Mouse (Mus musculus): Measurements from ENCODE around the gene Zfp281. TPM values are rescaled to one million over a fixed set of nuclear protein-coding genes. Genes with fewer than 3 reads are reported as not detected.
A peak's percentile ranks its signal among the peaks of the same experiment; 100 is the strongest.

Zfp281 gene
- polyA plus RNA-seq, 1 experiment from 2014 or later: 20.7 TPM

DNA sequence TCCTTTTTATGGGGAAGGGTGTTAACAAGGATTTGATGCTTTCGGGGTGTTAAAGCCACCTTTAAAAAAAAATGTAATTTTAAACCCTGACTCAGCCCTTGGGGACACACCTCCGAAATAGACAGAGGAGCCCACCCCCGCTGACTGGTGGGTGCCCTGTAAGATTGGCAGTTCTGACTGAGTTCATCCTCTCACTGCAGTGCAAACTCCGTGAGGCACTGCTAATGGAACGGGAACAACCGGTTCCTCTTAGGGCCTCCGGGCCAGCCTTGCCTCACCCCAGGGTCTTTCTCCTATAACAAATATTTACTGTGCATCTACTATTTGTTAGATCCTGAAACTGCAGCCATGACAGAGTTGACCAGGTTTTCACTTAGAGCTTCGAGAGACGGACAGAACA, 18.9 kb upstream of the Zfp281 start:
- H3K27ac ChIP-seq (ENCODE audit: low read length): no peak overlapping the region
- no peaks in the 10 kb centered on the region for H3K36me3 ChIP-seq (ENCODE audit: control insufficient read depth, insufficient read depth, low read length)
- no peak overlapping the region for H3K4me3 ChIP-seq (ENCODE audit: low read depth, low read length)
- WGBS: 54% methylated on average over 9 of the region's 9 CpGs
- no peaks in the 10 kb centered on the region for H3K27me3 ChIP-seq (ENCODE audit: control insufficient read depth, insufficient read depth, low read length)
- ATAC-seq (ENCODE audit: insufficient number of reproducible peaks, insufficient read depth, low FRiP score, low read depth): peak; percentile 77; the same call in 1 of the 2 replicates
- H3K9ac ChIP-seq (replicated peaks; ENCODE audit: low read depth, low read length): no peak overlapping the region
- no peaks in the 10 kb centered on the region for H3K9me3 ChIP-seq (ENCODE audit: control insufficient read depth, low read depth, low read length)
- no peaks in the 10 kb centered on the region for H3K4me1 ChIP-seq (ENCODE audit: control insufficient read depth, insufficient read depth, low read length)
- no peak overlapping the region for H3K4me2 ChIP-seq (replicated peaks; ENCODE audit: low read depth, low read length)

DNA sequence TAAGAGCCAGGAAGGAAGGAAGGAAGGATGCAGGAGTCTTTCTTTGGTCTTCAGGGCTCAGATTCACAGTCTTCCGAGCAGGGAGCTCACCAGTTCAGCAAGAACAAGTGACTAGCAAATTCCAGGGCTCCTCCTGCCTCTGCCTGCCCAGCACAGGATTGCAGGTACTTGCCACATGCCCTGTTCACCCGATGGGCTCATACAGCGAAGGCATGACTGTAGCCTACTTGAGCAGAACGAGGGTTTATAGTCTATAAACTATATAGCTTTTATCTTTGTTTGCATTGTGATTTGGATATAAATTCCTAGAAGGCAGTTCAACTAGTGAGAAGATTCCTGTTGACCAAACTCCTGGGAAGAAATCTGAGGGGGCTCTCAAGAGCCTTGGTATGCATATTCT, 18.4 kb upstream of the Zfp281 start:
- no peak for ATAC-seq (ENCODE audit: insufficient number of reproducible peaks, insufficient read depth, low FRiP score, low read depth)
- Histone ChIP-seq H3K9me3 (ENCODE audit: control insufficient read depth, low read depth, low read length) (no peaks in the 10 kb centered on the region), H3K27me3 (ENCODE audit: control insufficient read depth, insufficient read depth, low read length) (no peaks in the 10 kb centered on the region), H3K27ac (ENCODE audit: low read length) (no peak overlapping the region), H3K4me2 (replicated peaks; ENCODE audit: low read depth, low read length) (no peak overlapping the region), H3K9ac (replicated peaks; ENCODE audit: low read depth, low read length) (no peak overlapping the region), H3K4me3 (ENCODE audit: low read depth, low read length) (no peak overlapping the region), H3K36me3 (ENCODE audit: control insufficient read depth, insufficient read depth, low read length) (no peaks in the 10 kb centered on the region), H3K4me1 (ENCODE audit: control insufficient read depth, insufficient read depth, low read length) (no peaks in the 10 kb centered on the region)
- 73% methylated on average over 4 of the region's 4 CpGs for WGBS

DNA sequence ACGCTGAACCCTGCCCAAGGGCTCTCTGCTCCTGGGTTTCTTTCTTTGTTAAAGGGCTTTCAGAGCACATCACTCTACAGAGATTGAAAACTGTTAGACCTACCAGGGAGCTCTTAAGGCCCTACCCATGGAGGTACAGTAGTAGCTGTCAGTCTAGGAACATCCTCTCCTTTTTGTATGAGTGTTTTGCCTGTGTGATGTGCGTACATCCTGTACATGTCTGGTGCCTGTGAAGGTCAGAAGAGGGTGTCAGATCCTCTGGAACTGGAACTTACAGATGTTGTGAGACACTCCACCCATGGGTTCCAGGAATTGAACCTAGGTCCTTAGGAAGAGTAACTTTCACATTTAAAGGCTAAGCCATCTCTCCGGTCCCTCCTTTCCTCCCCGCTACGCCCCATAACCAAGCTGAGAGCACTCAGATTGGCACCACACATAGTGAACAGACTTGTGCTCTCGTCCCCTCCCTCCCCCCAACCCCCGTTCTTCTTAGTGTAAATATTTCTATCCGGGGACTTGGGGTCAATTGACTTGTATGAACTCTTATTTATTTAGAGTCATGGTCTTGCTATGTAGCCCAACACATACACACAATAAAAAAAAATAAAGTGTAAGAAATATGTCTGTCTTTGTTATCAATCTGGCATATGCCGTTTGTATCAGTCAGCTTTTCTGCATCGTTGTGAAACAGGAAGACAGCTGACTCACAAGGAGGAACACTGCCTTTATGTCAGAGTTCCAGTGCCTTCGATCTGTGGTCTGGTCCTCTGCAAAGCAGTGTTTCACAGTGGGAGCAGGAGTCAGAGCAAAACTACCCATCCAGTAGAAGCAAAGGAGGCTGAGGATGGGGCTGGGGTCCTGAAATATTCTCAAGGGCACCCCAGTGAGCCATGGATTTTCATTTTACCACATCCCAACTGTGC, 16.1 kb upstream of the Zfp281 start:
- H3K27ac ChIP-seq (ENCODE audit: low read length): no peak overlapping the region
- H3K4me2 ChIP-seq (replicated peaks; ENCODE audit: low read depth, low read length): no peak overlapping the region
- no peaks in the 10 kb centered on the region for H3K36me3 ChIP-seq (ENCODE audit: control insufficient read depth, insufficient read depth, low read length)
- H3K4me1 ChIP-seq (ENCODE audit: control insufficient read depth, insufficient read depth, low read length): no peaks in the 10 kb centered on the region
- no peak for ATAC-seq (ENCODE audit: insufficient number of reproducible peaks, insufficient read depth, low FRiP score, low read depth)
- H3K9me3 ChIP-seq (ENCODE audit: control insufficient read depth, low read depth, low read length): no peaks in the 10 kb centered on the region
- no peak overlapping the region for H3K9ac ChIP-seq (replicated peaks; ENCODE audit: low read depth, low read length)
- WGBS: 65% methylated on average over 11 of the region's 11 CpGs
- no peaks in the 10 kb centered on the region for H3K27me3 ChIP-seq (ENCODE audit: control insufficient read depth, insufficient read depth, low read length)
- no peak overlapping the region for H3K4me3 ChIP-seq (ENCODE audit: low read depth, low read length)

DNA sequence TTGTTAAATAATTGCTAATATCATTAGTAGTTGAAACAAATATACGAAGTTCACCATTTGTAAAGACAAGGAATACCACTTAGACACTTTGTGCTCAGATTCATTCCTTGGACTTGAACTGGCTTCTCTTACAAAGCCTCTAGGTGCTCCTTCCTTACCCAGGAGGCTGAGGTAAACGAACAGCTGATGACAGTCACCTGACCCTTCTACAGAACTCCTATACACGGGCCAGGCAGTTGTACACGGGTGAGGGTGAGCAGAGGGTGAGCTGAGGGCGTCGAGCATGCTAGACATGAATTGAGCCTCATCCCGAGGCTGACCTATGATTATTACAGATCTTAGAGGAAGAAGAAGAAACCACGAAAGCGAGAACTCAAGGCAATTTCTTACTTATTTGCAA, 12.9 kb upstream of the Zfp281 start:
- Histone ChIP-seq H3K4me3 (ENCODE audit: low read depth, low read length) (no peak overlapping the region), H3K4me1 (ENCODE audit: control insufficient read depth, insufficient read depth, low read length) (no peaks in the 10 kb centered on the region), H3K9ac (replicated peaks; ENCODE audit: low read depth, low read length) (no peak overlapping the region), H3K27me3 (ENCODE audit: control insufficient read depth, insufficient read depth, low read length) (no peaks in the 10 kb centered on the region), H3K27ac (ENCODE audit: low read length) (no peak overlapping the region), H3K4me2 (replicated peaks; ENCODE audit: low read depth, low read length) (no peak overlapping the region), H3K9me3 (ENCODE audit: control insufficient read depth, low read depth, low read length) (no peaks in the 10 kb centered on the region), H3K36me3 (ENCODE audit: control insufficient read depth, insufficient read depth, low read length) (no peaks in the 10 kb centered on the region)
- ATAC-seq (ENCODE audit: insufficient number of reproducible peaks, insufficient read depth, low FRiP score, low read depth): no peak
- WGBS: 83% methylated on average over 9 of the region's 9 CpGs

DNA sequence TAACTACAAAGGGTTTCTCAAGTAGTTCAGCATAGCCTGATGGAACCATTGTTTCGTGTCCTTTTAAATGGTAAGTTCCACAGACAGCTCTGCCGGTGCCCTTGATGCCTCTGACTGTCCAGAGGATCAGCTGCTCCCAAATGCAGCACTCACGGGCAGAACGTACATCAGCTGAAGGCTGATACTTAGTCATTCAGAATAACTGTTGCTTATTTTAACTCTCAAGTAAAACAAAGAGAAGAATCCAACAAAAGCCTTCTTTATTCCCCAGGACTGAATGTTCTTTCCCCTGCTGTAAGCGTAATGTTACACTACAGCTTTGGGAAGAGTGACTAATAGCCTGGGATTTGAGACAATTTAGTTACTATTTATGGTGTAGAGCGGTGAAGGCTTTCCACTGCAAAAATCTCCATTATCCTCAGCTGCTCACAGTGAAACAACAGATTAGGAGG, 11.4 kb upstream of the Zfp281 start:
- Histone ChIP-seq H3K4me1 (ENCODE audit: control insufficient read depth, insufficient read depth, low read length) (no peaks in the 10 kb centered on the region), H3K9ac (replicated peaks; ENCODE audit: low read depth, low read length) (no peak overlapping the region), H3K27me3 (ENCODE audit: control insufficient read depth, insufficient read depth, low read length) (no peaks in the 10 kb centered on the region), H3K9me3 (ENCODE audit: control insufficient read depth, low read depth, low read length) (no peaks in the 10 kb centered on the region), H3K4me2 (replicated peaks; ENCODE audit: low read depth, low read length) (no peak overlapping the region), H3K4me3 (ENCODE audit: low read depth, low read length) (no peak overlapping the region), H3K36me3 (ENCODE audit: control insufficient read depth, insufficient read depth, low read length) (no peaks in the 10 kb centered on the region), H3K27ac (ENCODE audit: low read length) (no peak overlapping the region)
- WGBS: 38% methylated on average over 6 of the region's 6 CpGs
- no peak for ATAC-seq (ENCODE audit: insufficient number of reproducible peaks, insufficient read depth, low FRiP score, low read depth)

DNA sequence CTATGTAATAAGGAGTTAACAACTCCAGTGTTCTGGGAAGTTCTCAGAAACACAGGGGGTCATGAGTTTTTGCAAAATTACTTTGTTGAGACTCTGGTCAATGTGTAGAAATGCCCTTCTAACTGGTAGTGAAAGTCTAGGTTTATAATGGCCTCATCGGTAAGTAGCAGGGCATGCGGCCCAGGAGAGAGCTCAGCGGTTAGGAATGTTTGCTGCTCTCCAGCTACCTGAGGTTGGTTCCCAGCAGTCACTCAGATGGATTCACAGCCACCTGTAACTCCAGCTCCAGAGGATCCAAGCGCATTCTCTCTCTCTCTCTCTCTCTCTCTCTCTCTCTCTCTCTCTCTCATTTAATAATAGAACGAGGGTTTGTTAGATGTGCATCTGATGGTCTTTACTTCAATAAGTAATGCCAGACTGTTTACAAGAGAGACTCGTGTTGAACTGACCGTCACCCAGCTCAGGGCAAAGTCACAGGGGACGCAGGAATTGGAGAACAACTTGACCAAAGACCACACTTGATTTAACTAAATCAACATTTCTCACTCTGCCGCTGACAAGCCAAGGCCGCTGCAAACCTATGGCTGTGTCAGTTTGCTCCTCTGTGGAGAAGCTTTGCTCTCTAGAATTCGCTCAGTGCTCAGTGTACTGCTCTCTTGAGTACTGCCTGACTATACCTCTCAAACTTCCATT, 9.8 kb upstream of the Zfp281 start:
- H3K27ac ChIP-seq (ENCODE audit: low read length): no peak overlapping the region
- H3K36me3 ChIP-seq (ENCODE audit: control insufficient read depth, insufficient read depth, low read length): no peaks in the 10 kb centered on the region
- H3K9me3 ChIP-seq (ENCODE audit: control insufficient read depth, low read depth, low read length): no peaks in the 10 kb centered on the region
- 73% methylated on average over 11 of the region's 11 CpGs for WGBS
- H3K4me3 ChIP-seq (ENCODE audit: low read depth, low read length): no peak overlapping the region
- H3K27me3 ChIP-seq (ENCODE audit: control insufficient read depth, insufficient read depth, low read length): no peaks in the 10 kb centered on the region
- H3K4me1 ChIP-seq (ENCODE audit: control insufficient read depth, insufficient read depth, low read length): no peaks in the 10 kb centered on the region
- H3K4me2 ChIP-seq (replicated peaks; ENCODE audit: low read depth, low read length): no peak overlapping the region
- no peak overlapping the region for H3K9ac ChIP-seq (replicated peaks; ENCODE audit: low read depth, low read length)
- no peak for ATAC-seq (ENCODE audit: insufficient number of reproducible peaks, insufficient read depth, low FRiP score, low read depth)

DNA sequence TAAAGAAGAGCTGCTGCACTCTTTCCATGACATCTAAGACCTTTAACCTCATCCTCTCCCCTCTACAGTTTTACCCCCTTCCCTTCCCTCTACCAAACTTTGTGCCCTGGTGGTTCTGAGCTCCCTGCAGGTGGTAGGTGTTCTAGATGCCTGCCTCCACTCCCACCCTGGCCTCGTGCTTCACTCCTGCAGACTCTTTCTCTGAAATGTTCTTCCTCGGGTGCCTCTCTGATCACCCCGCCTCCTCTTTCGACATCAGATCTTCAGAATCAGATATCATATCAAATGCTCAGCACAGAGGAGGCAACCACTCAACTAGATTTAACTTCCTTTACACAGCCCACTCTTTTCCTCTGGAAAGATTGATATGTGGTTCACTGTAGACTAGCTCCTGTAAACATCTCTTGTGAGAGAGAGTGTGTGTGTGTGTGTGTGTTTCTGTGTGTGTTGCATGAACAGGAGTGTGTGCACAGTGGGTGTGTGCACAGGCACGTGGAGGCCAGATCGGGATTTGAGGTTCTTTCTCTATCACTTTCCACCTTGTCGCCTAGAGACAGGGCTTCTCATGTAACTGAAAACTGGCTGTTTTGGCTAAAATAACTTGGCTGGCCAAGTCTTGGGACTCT, 7.4 kb upstream of the Zfp281 start:
- no peaks in the 10 kb centered on the region for H3K36me3 ChIP-seq (ENCODE audit: control insufficient read depth, insufficient read depth, low read length)
- no peaks in the 10 kb centered on the region for H3K4me1 ChIP-seq (ENCODE audit: control insufficient read depth, insufficient read depth, low read length)
- 0 out of 2 replicates have a peak, but pooled peaks have one; percentile 58 for ATAC-seq (ENCODE audit: insufficient number of reproducible peaks, insufficient read depth, low FRiP score, low read depth)
- no peak overlapping the region for H3K27ac ChIP-seq (ENCODE audit: low read length)
- no peaks in the 10 kb centered on the region for H3K27me3 ChIP-seq (ENCODE audit: control insufficient read depth, insufficient read depth, low read length)
- H3K9ac ChIP-seq (replicated peaks; ENCODE audit: low read depth, low read length): no peak overlapping the region
- H3K9me3 ChIP-seq (ENCODE audit: control insufficient read depth, low read depth, low read length): no peaks in the 10 kb centered on the region
- no peak overlapping the region for H3K4me3 ChIP-seq (ENCODE audit: low read depth, low read length)
- H3K4me2 ChIP-seq (replicated peaks; ENCODE audit: low read depth, low read length): no peak overlapping the region
- 61% methylated on average over 7 of the region's 7 CpGs for WGBS

DNA sequence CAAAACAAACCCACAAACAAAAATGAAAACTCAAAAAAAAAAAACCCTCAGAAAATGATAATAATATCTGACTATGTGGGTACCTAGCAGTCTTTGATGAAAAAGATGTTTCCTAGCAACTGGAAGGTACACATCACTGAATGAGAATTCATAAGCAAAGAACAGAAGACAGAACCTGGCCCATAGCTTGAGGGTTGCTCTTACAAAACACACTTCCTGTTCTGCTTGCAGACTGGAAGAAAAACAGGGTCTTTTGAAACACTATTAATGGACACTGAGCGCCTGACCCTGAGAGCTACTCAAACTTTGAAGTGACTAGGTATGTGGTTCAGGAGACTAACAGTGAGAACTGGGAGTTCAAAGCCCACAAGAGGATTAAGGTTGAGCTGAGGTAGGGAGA, 6.1 kb upstream of the Zfp281 start:
- Histone ChIP-seq H3K4me1 (ENCODE audit: control insufficient read depth, insufficient read depth, low read length) (no peaks in the 10 kb centered on the region), H3K4me2 (replicated peaks; ENCODE audit: low read depth, low read length) (no peak overlapping the region), H3K27ac (ENCODE audit: low read length) (no peak overlapping the region), H3K4me3 (ENCODE audit: low read depth, low read length) (no peak overlapping the region), H3K36me3 (ENCODE audit: control insufficient read depth, insufficient read depth, low read length) (no peaks in the 10 kb centered on the region), H3K9me3 (ENCODE audit: control insufficient read depth, low read depth, low read length) (no peaks in the 10 kb centered on the region), H3K27me3 (ENCODE audit: control insufficient read depth, insufficient read depth, low read length) (no peaks in the 10 kb centered on the region), H3K9ac (replicated peaks; ENCODE audit: low read depth, low read length) (no peak overlapping the region)
- no peak for ATAC-seq (ENCODE audit: insufficient number of reproducible peaks, insufficient read depth, low FRiP score, low read depth)
- 86% methylated on average over 1 of the region's 1 CpGs for WGBS
